Mouse (Mus musculus): ENCODE measurements at regions not wholly inside any gene's neighbourhood (a gene's known extent, or its start where the extent isn't known, plus 50 kb on each side); places are given as distances from the start of the nearest gene placed in this dataset.
A peak's percentile ranks its signal among the peaks of the same experiment; 100 is the strongest.
"Not testable (repeated sequence)": the region's sequence is repeated elsewhere in the genome, so short reads cannot be mapped to it uniquely, and the experiment has no call there.

- Histone ChIP-seq H3K27me3 (ENCODE audit: insufficient read depth, low read length) (no peaks in the 10 kb centered on the region), H3K27ac (no peak overlapping the region)
- no peak for DNase-seq (ENCODE audit: low spot score)
Measured at GRCm38 (mm10) chr2:107151878-107152277, 92.4 kb upstream of the Fshb start.

GRCm38 (mm10) chr2:107158836-107159402, 99.5 kb upstream of the Fshb start:
- 87% methylated on average over 13 of the region's 13 CpGs for WGBS
- ATAC-seq (replicated peaks; ENCODE audit: low FRiP score, low read depth); H3K9me3 ChIP-seq (replicated peaks; ENCODE audit: low read length); H3K36me3 ChIP-seq (ENCODE audit: insufficient read depth, low read length); H3K27ac ChIP-seq; H3K4me2 ChIP-seq (ENCODE audit: low read length); H3K9ac ChIP-seq (ENCODE audit: low read depth, low read length); H3K27me3 ChIP-seq (ENCODE audit: insufficient read depth, low read length); H3K4me3 ChIP-seq (replicated peaks; ENCODE audit: low read depth, low read length); H3K4me1 ChIP-seq (replicated peaks; ENCODE audit: insufficient read depth, low read length); DNase-seq (ENCODE audit: low spot score): not testable (repeated sequence)

More at GRCm38 (mm10) chr2:107151878-107152277, 92.4 kb upstream of the Fshb start:
- no peak overlapping the region for H3K9ac ChIP-seq (ENCODE audit: low read depth, low read length)
- H3K36me3 ChIP-seq (ENCODE audit: insufficient read depth, low read length) = no peaks in the 10 kb centered on the region
- no peaks in the 10 kb centered on the region for H3K9me3 ChIP-seq (replicated peaks; ENCODE audit: low read length)
- no peaks in the 10 kb centered on the region for H3K4me1 ChIP-seq (replicated peaks; ENCODE audit: insufficient read depth, low read length)
- H3K4me3 ChIP-seq (replicated peaks; ENCODE audit: low read depth, low read length) = no peak overlapping the region
- H3K4me2 ChIP-seq (ENCODE audit: low read length) = no peak overlapping the region
- ATAC-seq (replicated peaks; ENCODE audit: low FRiP score, low read depth) = no peak
- no peak for TF ChIP-seq CTCF (IDR thresholded peaks at IDR 0.05; ENCODE audit: low read depth)

DNA sequence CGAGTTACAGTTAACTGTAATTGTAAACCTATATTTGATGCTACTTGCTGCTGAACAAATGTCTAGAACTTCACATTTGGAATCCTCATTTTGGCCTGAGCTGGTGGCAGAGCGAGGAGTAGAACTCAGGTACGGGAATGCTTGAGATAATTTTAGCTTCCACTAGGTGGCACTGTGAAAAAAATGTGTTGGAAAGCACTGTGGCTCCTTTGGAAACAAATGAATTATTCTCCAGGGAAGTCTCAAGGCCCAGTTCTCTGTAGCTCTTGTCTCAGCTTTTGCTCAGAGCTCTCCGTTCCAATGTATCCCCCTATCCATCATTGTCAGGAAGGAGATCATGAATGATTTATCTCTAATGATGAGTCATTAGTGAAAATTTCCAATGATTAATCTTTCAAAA, 114.7 kb upstream of the Kcna4 start:
- Histone ChIP-seq H3K27ac (no peak overlapping the region), H3K9ac (ENCODE audit: low read depth, low read length) (no peak overlapping the region), H3K4me2 (ENCODE audit: low read length) (no peak overlapping the region), H3K27me3 (ENCODE audit: insufficient read depth, low read length) (no peaks in the 10 kb centered on the region), H3K4me1 (replicated peaks; ENCODE audit: insufficient read depth, low read length) (no peaks in the 10 kb centered on the region), H3K9me3 (replicated peaks; ENCODE audit: low read length) (no peaks in the 10 kb centered on the region), H3K36me3 (ENCODE audit: insufficient read depth, low read length) (no peaks in the 10 kb centered on the region), H3K4me3 (replicated peaks; ENCODE audit: low read depth, low read length) (no peak overlapping the region)
- ATAC-seq (replicated peaks; ENCODE audit: low FRiP score, low read depth) (no peak), DNase-seq (ENCODE audit: low spot score) (peak; percentile 4)
- peak; percentile 50 for TF ChIP-seq CTCF (IDR thresholded peaks at IDR 0.05; ENCODE audit: low read depth)
- 44% methylated on average over 4 of the region's 4 CpGs for WGBS

DNA sequence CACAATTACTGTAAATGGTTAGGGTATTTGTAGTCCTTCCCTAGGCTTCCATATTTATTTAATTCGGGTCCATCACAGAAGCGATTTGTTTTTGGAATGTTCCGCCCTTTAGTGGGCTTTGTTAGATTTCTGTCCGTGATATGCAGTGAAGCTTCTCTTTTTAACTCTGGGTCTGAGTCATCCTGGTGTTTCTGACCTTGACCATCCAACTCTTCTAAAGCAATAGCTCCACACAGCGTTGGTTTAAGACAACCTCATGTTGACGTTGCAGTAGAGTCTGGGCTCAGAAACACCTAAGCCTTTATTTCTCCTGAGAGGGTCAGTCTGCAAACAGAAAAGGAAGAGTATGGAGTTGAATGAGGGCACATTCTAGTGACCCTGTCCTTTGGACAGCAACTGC, 107.4 kb upstream of the Kcna4 start:
- TF ChIP-seq CTCF (IDR thresholded peaks at IDR 0.05; ENCODE audit: low read depth) = no peak
- Histone ChIP-seq H3K4me3 (replicated peaks; ENCODE audit: low read depth, low read length) (no peak overlapping the region), H3K4me1 (replicated peaks; ENCODE audit: insufficient read depth, low read length) (no peaks in the 10 kb centered on the region), H3K9me3 (replicated peaks; ENCODE audit: low read length) (no peaks in the 10 kb centered on the region), H3K27ac (no peak overlapping the region), H3K27me3 (ENCODE audit: insufficient read depth, low read length) (no peaks in the 10 kb centered on the region), H3K4me2 (ENCODE audit: low read length) (no peak overlapping the region), H3K36me3 (ENCODE audit: insufficient read depth, low read length) (no peaks in the 10 kb centered on the region), H3K9ac (ENCODE audit: low read depth, low read length) (no peak overlapping the region)
- ATAC-seq (replicated peaks; ENCODE audit: low FRiP score, low read depth) = no peak
- no peak for DNase-seq (ENCODE audit: low spot score)
- 85% methylated on average over 6 of the region's 6 CpGs for WGBS

- Histone ChIP-seq H3K36me3 (ENCODE audit: insufficient read depth, low read length) (no peaks in the 10 kb centered on the region), H3K27me3 (ENCODE audit: insufficient read depth, low read length) (no peaks in the 10 kb centered on the region), H3K4me1 (replicated peaks; ENCODE audit: insufficient read depth, low read length) (no peaks in the 10 kb centered on the region), H3K9me3 (replicated peaks; ENCODE audit: low read length) (no peaks in the 10 kb centered on the region), H3K9ac (ENCODE audit: low read depth, low read length) (no peak overlapping the region), H3K4me3 (replicated peaks; ENCODE audit: low read depth, low read length) (no peak overlapping the region), H3K4me2 (ENCODE audit: low read length) (no peak overlapping the region), H3K27ac (no peak overlapping the region)
- TF ChIP-seq CTCF (IDR thresholded peaks at IDR 0.05; ENCODE audit: low read depth) = no peak
- ATAC-seq (replicated peaks; ENCODE audit: low FRiP score, low read depth) (no peak), DNase-seq (ENCODE audit: low spot score) (no peak)
- WGBS = 55% methylated on average over 3 of the region's 3 CpGs
Measured at GRCm38 (mm10) chr2:107184864-107185263, 105.6 kb upstream of the Kcna4 start.

GRCm38 (mm10) chr2:107201856-107202473, 88.5 kb upstream of the Kcna4 start:
- WGBS = 82% methylated on average over 4 of the region's 4 CpGs
- H3K4me2 ChIP-seq (ENCODE audit: low read length) = no peak overlapping the region
- H3K27me3 ChIP-seq (ENCODE audit: insufficient read depth, low read length) = no peaks in the 10 kb centered on the region
- DNase-seq (ENCODE audit: low spot score) (no peak), ATAC-seq (replicated peaks; ENCODE audit: low FRiP score, low read depth) (no peak)
- H3K9ac ChIP-seq (ENCODE audit: low read depth, low read length) = no peak overlapping the region
- no peak overlapping the region for H3K4me3 ChIP-seq (replicated peaks; ENCODE audit: low read depth, low read length)
- no peaks in the 10 kb centered on the region for H3K9me3 ChIP-seq (replicated peaks; ENCODE audit: low read length)
- H3K36me3 ChIP-seq (ENCODE audit: insufficient read depth, low read length) = no peaks in the 10 kb centered on the region
- no peaks in the 10 kb centered on the region for H3K4me1 ChIP-seq (replicated peaks; ENCODE audit: insufficient read depth, low read length)
- H3K27ac ChIP-seq = no peak overlapping the region
- TF ChIP-seq CTCF (IDR thresholded peaks at IDR 0.05; ENCODE audit: low read depth) = no peak

GRCm38 (mm10) chr2:107202474-107202858, 88.0 kb upstream of the Kcna4 start:
- WGBS = 79% methylated on average over 3 of the region's 3 CpGs

More at GRCm38 (mm10) chr2:107202474-107202858, 88.0 kb upstream of the Kcna4 start:
- no peak overlapping the region for H3K27ac ChIP-seq
- no peak overlapping the region for H3K9ac ChIP-seq (ENCODE audit: low read depth, low read length)
- no peak overlapping the region for H3K4me2 ChIP-seq (ENCODE audit: low read length)
- no peak for TF ChIP-seq CTCF (IDR thresholded peaks at IDR 0.05; ENCODE audit: low read depth)
- H3K27me3 ChIP-seq (ENCODE audit: insufficient read depth, low read length) = no peaks in the 10 kb centered on the region
- H3K4me3 ChIP-seq (replicated peaks; ENCODE audit: low read depth, low read length) = no peak overlapping the region
- H3K36me3 ChIP-seq (ENCODE audit: insufficient read depth, low read length) = no peaks in the 10 kb centered on the region
- H3K4me1 ChIP-seq (replicated peaks; ENCODE audit: insufficient read depth, low read length) = no peaks in the 10 kb centered on the region
- no peak for ATAC-seq (replicated peaks; ENCODE audit: low FRiP score, low read depth)
- DNase-seq (ENCODE audit: low spot score) = no peak
- no peaks in the 10 kb centered on the region for H3K9me3 ChIP-seq (replicated peaks; ENCODE audit: low read length)

Data from kidney, postnatal 0 days (tissue).